Mouse (Mus musculus): ENCODE results near the gene St6galnac5.
A peak's percentile ranks its signal among the peaks of the same experiment; 100 is the strongest.

Gene St6galnac5

GRCm38 (mm10) chr3:152981988-152982387, at the start of gene St6galnac5:
Gene St6galnac5 (minus strand): TSS chr3:152982246.
- no peak for DNase-seq

- no peak for DNase-seq
Measured at GRCm38 (mm10) chr3:153030756-153031155, 48.7 kb upstream of the St6galnac5 start.

DNA sequence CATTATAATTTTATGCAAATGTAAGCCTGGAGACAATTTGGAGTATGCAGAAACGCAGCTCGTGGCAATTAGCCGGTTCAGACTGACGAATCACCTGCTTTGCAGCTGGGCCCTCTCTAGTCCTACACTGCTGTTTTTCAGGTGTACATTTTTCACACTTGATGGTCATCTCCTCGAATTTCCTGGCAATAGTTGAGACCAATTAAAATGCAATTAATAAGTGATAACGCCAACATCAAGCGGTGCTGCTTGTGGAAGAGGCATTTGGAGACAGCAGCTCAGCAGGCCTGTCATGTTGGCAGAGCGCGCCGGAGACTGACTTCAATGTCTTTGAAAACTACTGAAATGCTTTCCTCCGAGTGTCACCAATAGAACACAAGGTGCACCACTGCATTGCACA, 42.0 kb upstream of the St6galnac5 start:
- DNase-seq = no peak

GRCm38 (mm10) chr3:153018051-153018450, 36.0 kb upstream of the St6galnac5 start:
- DNase-seq = no peak

DNA sequence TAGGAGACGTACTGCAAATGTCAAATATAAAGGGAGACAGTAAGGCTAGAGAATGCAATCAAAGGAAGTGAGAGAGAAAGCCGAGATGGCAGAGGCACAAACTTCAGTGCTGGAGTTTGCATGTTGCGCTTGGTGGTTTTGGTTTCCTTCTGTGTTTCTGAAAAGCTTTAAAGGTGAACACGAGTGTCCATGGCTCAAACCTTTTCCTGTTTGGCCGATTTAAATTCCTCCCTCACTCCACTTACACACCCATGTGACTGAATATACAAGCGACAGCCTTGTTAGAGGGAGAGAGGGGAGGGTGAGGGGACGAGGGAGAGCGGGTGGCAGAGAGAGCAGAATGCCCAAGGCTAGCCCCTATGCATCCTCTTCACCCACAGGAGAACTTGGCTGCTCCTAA, 34.3 kb upstream of the St6galnac5 start:
- DNase-seq = no peak

- DNase-seq = no peak
Measured at GRCm38 (mm10) chr3:153006893-153007292, 24.8 kb upstream of the St6galnac5 start.

DNA sequence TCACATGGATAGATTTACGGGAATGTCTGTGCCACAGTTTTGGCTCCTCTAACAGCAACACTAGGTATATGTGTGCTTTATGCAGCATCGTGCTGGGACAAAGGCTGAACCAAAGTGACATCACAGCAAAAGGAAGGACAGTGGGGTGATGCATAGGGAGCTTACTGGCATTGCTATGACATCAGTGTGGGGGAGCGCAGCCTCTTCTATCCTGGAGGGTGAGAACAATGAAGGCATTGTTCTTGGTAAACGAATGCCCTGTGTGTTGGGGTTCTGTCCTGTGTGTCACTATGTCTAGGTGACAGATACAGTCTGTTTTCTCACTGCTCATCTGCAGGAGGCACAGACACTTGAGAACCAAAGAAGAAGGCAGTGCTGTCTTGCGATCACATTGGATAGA, 16.9 kb upstream of the St6galnac5 start:
- DNase-seq = no peak

DNA sequence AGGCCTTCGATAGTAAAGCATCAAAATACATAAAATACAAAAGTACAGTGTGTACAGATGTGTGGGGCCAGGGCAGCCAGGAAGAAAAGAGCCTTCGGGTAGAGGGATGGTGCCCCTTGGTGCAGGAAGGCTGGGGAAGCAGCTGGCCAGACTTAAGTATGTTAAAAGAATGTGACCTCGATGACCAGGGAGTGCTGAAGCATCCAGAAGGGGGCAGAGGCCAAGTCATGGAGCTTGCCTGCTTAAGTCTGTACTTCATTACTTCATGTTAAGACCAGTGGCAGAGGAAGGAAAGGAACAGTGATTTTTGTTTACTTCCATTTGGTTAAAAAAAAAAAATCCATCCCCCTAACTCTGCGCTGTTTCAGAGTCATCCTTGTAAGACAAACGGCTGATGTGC, 16.1 kb upstream of the St6galnac5 start:
- DNase-seq = no peak

- DNase-seq = no peak
Measured at GRCm38 (mm10) chr3:152993608-152994007, 11.6 kb upstream of the St6galnac5 start.

- DNase-seq = no peak
Measured at GRCm38 (mm10) chr3:152990787-152991186, 8.7 kb upstream of the St6galnac5 start.

GRCm38 (mm10) chr3:152980978-152981974, 770 bp downstream of the St6galnac5 start:
- no peak for DNase-seq

GRCm38 (mm10) chr3:152980431-152980830, 1.6 kb downstream of the St6galnac5 start:
- no peak for DNase-seq

GRCm38 (mm10) chr3:152979481-152980092, 2.5 kb downstream of the St6galnac5 start:
- DNase-seq = no peak

DNA sequence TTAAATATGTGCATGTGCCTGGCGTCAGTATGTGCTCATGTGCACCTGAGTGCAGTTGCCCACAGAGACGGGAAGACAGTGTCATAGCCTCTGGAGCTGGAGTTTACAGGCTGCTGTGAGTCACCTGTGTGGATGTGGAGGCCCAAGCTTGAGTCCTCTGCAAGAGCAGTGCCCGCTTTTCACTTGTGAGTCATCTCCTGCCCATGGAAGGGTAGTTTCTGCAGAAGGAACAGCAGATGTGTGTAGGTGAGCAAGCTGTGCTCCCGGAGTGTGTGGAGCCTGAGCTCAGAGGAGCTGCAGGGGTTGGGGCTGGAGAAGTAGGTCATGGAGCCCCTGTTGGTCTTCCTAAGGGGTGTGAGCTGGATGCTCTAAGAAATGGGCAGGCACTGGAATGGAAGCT, 10.7 kb downstream of the St6galnac5 start:
- no peak for DNase-seq

DNA sequence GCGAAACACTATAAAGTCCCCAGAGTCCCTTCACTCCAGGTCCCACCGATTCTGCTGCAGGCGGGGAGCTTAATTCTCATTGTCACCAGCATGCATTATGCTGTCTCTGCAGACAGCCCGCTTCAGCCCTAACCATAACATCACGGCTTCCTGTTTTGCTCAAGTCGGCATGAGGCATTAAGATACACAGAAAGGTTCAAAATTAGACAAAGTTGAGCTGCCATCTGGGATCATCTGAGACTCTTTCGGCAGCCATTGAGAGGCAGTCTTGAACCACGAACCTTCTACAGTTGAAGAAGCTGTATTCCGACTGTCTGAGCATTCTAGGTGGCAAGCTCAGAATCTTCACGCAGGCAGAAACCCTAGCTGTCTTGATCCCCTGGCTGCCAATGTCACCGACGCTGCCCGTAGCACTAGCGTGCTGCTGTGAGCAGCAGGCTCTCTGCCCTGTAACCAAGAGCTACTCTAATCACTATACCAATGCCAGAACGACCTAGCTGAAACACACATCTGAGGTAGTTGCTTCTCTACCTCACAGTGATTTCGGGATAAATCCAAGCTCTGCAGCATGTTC, 12.2 kb downstream of the St6galnac5 start:
- peak in 1 of 2 experiments; percentile 2 for DNase-seq

GRCm38 (mm10) chr3:152961855-152962376, 20.1 kb downstream of the St6galnac5 start:
- peak in 1 of 2 experiments; percentile 6 for DNase-seq

DNA sequence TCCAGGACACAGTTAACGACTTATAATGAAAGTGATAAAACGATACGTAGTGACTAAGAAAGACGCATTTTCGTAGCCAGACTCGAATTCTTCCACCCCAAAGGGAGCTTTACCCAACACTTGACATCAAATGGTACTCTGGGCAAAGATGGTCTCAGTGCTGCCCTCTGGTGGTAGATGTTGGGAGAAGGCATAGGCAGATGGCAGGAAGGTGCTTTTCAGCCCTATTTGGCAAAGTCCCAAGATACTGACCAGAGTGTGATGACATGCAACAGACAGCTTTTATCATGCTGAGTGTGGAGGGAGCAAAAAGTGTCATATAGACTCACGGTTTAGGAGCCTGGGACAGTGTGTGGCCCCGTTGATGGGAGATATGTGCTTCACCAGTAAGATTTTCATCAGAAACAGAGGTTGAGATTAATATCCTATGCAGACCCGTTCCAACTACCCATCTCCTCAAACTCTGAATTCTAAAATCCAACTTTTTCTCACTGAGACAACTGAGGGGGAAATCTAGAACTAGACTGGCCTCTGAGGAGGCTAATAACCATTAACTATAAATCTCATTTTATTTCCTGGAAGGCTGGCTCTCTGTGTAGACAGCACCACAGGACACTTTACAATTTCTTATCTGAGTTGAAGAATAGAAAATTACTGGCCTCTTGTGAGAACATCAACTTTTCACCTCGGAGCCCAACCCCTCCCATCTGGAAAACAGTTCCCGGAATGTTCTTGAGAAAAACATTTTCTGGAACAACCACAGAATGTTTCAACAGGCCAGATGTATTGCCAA, 23.5 kb downstream of the St6galnac5 start:
- peak; percentile 37 to 46 for DNase-seq

DNA sequence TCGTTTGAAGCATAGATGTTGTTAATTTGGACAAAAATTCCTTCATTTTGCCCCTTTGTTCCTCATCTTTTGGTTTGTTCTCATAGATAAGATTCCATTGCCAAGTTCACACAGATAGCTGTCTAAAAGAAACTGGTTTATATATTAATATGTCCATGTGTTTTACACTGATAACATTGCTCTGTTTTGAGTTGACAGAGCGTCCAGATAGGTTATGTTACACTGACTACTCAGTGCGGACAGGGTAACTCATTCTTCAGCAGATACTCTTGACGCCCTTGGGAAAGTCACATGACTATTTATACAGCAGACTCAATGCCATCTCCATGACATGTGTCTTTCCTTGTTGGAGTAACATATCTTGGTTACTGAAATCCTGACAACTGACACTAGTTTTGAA, 25.3 kb downstream of the St6galnac5 start:
- no peak for DNase-seq

DNA sequence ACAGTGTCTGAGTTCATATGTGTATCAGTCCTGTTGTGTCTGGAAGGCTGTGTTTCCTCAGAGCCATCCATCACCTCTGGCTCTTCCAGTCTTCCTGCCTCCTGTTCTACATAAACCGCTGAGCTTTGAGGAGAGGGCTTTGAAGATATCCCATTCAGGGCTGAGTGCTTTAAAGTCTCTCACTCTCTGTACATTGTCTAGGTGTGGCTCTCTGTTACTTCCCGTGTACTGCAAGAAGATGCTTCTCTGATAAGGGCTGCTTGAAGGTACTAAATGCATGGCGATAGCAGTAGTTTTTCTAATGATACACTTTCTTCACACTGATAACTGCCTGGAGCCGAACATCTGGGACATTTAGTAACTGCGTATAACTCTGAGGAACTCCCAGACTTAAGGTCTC, 26.0 kb downstream of the St6galnac5 start:
- DNase-seq = no peak

GRCm38 (mm10) chr3:152951634-152952545, 30.2 kb downstream of the St6galnac5 start:
- DNase-seq = no peak

- no peak for DNase-seq
Measured at GRCm38 (mm10) chr3:152950914-152951313, 31.1 kb downstream of the St6galnac5 start.
